Mouse (Mus musculus) layer of hippocampus, adult 18-20 months (tissue): ENCODE measurements around the gene Ttc39d. TPM values are rescaled to one million over a fixed set of nuclear protein-coding genes. Genes with fewer than 3 reads are reported as not detected.
A peak's percentile ranks its signal among the peaks of the same experiment; 100 is the strongest.
"Not testable (repeated sequence)": the region's sequence is repeated elsewhere in the genome, so short reads cannot be mapped to it uniquely, and the experiment has no call there.

Experiments used
- DNase-seq, 2 experiments: peaks; one replicate each; pipeline ENCODE4 v3.0.0; 2022; ENCODE audit warnings: low spot score in 2 of 2
- long read RNA-seq: library from polyadenylated mRNA; stranded (forward); transcript quantifications from one replicate; pipeline ENCODE4 v2.0.0, GENCODE M21; 2021
- total RNA-seq, 2 experiments: library from RNA; stranded (reverse); gene quantifications; 2 replicates each; pipeline ENCODE4 v1.2.3; 2021

Gene Ttc39d
- under 1 TPM; 0.12 to 0.30 TPM for total RNA-seq
- long read RNA-seq: 0 reads

DNA sequence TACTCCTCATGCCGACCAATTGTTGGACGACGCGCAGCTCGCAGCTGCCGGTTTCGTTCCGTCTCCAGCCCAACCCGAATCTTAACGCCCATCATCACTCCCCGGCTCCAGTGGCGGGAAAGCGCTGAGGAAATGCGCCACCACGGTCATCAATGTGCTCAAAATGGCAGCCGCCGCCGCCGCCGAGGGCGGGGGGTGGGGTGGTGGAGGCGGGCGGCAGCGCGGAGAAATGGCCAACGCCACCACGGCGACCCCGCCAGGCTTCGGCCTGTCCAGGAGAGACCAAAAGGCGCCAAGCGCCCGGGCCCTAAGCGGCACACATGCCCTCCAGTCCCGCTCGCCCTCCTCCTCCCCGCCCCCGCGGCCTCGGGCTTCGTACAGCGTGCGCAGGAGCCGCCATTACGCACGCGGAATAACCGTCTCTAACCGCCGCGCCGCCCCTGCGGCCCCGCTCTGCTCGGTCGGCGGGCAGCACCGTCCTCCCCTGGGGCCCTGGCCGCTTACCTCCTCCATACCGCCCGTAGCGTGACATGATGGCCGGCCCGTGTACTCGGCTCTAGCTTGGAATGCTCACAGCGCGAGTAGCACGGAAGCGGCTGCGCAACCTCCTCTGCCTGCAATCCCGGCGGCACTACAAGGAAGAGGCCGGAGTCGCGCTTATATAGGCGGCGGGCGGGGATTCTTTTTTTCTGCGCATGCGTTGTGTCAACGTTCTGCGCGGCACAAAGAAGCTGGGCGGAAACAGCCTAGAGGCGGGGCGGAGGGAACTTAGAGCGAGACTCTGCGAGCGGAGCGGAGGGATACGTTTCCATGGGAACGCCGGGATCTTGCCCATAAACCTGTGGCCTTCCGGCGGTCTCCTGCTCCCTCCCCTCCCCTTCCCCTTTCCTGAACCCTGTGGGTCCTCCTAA lies at the start of gene Ttc39d, which contains the start of gene Srsf7:
Gene Ttc39d (plus strand): TSS at position 790 of the 911 bp plus-strand sequence.
Gene Srsf7 (minus strand): TSS at position 637 of the 911 bp plus-strand sequence.
- DNase-seq: peak; percentile 97 to 99

DNA sequence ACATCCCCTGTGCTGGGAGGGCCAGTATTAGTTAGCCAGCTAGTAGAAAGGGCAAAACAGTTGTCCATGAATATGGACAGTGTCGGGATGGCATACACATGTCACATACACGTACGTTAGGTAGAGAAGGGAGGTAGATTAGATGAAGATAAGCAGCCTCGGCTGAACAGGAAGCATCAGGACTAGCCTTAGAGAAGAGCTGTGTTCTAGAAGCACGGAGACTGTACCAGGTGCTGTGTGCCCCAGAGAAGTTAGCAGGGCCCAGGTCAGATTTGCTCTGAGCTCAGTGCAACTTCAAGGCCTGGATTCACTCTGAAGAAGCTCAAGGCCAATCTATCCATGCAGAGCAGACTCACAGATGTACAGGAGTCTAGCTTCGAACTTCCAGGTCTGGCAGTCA lies 49.8 kb upstream of the Ttc39d start:
- DNase-seq: no peak

DNA sequence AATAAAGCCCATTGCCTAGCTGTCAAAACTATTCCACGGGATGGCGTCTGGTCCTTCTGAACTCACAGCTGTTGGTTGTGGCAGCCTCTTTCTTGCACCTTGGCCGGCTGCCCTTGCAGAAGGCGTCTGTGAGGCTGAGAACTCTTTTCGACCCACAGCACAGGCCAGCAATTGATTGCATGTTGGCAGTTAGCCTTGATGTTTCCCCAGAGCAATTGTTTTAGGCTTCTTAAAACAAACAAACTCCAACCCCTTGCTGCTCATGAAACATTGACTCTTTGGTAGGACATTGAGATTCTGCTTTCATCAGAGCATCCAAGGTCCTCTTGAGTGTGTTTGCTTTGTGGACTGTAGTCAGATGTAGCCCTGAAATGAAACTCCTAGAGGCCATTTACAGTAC lies 46.8 kb upstream of the Ttc39d start:
- DNase-seq: peak; percentile 50 to 76

DNA sequence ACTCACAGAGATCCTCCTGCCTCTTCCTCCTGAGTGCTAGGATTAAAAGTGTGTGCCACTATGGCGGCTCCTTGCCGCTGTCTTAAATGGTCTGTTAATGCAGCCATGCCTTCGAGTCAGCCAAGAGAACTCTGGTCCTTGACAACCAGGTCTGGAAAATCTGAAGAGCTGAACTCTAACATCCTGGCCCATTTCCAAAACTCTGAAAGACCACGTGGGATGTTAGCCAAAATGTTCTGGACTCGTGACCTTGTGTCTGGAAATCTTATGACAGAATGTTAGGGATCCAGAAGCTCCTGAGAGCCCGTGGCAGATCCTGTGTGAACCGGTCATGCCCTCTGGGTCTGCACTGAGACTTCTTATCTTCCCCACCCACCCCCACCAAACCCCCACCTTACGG lies 43.3 kb upstream of the Ttc39d start:
- no peak for DNase-seq

DNA sequence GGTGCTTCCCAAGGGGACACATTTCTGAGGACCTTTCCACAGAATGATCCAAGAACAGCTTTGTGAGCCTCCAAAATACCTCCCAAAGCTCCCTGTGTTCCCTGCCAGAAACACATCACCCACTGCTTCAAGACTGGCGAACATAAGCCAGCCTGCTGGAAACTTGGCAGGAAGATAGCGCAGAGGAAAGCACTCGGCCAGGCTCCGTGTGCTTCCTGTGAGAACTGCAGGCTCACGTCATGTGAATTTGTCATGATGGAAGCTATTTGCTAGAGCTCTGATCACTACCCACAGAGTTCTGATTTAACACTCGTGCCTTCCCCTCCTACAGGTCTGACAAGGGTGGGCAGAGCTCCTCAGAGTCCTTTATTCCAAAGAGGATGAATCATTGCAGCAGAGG lies 41.5 kb upstream of the Ttc39d start:
- DNase-seq: peak; percentile 78 to 87

DNA sequence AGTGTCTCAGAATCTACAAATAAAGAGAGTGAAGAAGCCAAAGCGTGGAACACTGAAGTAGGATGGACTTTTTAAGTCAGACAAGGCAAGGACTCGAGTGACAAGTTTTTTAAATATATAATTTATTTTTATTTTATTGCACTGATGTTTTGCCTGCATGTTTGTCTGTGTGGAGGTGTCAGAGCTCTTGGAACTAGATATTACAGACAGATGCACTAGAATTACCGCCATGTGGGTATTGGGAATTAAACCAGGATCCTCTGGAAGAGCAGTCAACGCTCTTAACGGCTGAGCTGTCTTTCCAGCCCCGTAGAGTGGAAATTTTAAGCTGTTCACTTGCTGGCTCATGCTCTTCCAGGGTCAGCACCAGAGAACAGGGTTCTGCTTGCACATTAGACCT lies 40.9 kb upstream of the Ttc39d start:
- DNase-seq: peak; percentile 47 to 83

DNA sequence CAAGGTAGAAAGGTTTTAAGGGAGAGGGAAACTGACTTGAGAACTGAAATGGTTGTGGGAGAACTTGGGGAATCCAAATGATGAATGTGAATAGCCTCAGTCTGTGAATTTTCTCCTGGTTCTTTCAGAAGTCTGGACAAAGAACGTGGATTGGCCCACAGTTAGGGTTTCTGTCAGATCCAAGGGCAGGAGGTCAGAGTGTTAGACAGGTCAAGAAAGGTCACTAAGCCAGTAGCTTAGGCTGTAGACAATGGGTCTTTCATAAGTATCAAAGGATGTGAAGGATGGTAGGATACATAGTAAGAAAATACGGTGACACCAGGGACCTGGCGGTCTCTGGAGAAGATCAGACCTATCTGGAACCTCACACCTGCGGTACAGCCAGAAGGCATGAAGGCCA lies 39.8 kb upstream of the Ttc39d start:
- DNase-seq: no peak

DNA sequence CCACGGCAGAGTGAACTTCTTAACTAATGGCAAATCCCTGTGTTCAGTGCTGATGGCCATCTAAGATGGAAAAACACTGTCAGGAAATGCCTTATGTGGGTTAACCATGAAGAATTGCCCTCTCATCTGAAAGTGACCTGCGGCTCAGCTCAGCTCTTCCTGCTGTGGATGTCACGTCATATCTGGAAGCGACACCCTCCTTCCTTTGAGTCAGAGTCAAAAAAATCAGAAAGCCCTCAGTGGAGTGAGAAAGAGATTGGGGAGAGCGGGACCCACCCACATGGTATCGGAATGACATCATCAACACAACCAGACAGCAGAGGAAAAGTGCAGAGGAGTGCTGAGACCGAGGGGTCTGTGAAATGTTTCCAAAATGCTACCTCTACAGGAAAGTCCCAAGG lies 39.4 kb upstream of the Ttc39d start:
- peak; percentile 17 to 41 for DNase-seq

DNA sequence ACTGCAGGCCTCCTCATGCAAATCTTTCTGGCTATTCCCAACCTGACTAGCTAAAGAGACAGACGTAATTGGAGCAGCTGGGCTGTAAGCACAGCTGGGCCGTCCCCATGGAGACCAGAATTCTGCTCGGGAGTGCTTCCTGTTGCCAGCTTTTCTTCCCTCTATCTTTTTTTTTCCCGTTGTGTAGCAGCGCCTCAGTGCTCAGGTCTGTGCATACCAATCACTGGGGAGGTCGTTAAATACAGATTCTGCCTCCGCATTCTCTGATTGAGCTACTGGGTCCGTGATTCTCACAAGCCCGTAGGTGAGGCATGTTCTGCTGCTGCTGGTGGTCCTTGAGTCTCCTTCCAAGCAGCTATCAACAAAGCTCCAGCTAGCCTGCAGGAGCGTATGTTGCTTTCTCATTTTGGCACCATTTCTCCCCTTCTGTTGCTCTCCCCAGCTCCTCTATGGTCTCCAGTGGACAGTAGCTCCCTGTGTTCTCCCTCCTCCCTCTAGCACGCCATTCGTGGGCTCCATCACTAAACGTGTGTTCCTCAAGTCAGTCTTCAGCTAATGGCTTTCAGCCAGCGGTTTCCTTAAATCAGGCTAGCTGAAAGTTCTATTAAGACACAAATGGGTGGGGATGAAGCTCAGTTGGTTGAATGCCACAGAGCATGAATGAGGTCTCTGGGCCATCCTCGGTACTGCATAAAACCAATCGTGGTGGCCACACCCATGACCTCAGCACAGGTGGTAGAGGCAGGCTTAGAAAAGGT lies 38.7 kb upstream of the Ttc39d start:
- peak; percentile 62 to 67 for DNase-seq

DNA sequence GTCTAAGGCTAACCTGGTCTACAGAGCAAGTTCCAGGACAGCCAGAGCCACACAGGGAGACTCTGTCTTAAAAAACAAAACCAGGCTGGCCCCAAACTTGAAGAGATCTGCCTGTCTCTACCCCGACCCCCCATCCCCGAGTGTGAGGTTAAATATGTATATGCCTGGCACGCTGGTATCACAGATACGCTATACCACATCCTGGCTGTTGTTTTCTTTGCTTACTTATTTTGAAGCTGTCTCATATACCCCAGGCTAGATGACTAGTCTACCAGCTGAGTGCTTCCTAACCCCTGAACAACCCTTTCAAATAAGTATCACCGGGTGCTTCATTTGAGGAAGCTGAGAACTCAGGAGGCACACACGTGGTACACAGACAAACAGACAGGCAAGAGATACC lies 37.5 kb upstream of the Ttc39d start:
- DNase-seq: no peak

DNA sequence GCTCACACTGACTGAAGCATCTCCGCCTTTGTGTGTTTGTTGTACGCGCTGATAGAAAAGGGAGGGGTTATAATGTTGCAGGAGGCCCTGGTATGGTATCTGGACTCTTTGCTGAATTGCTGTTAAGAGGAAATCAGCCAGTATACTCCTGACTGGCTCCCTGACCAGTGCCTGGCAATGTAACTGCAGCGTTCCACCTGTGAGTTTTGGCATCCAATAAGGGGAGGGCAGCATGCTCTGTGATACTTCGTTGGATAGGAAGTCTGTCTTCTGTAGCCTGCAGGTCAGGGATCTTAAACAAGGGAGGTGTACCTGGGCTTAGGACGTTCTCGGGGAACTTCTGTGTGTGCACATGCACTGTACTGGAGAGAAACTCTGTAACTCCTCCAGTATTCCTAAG lies 36.3 kb upstream of the Ttc39d start:
- DNase-seq: no peak

DNA sequence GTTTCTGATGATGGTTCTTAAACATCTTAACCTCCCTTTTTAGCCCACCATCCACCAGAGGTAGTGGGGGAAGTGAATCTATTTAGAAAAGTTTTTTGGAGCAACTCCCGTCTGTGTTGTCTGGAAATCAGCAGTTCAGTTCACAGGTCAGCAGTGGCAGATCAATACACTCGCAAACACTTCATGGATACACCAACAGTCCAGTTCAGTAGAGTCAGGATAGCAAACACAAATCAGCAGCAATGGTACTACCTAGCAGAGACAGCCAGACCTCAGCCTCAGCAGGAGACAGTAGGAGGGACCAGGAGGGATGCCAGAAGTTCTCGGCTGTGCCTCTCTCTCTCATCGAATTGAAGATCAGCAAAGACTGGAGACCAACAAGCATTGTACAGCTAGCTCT lies 35.3 kb upstream of the Ttc39d start:
- no peak for DNase-seq

DNA sequence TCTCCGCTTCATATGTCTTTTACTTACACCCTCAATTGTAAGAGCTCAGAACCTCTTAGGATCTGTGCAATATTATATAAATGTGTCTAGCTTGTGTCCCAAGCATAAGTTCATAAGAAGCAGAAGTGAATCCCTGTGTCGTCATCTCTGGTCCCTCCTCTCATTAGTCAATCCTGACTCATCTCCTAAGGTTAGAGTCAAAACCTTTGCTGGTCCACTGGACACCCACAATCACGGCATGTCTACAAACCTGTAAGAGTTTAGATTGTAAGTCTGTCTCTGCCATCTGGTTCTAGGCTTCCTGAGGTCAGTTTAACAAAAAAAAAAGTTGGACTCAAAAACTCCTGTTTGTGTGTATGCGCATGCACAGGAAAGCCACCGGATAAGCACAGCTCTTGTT lies 34.5 kb upstream of the Ttc39d start:
- DNase-seq: no peak

DNA sequence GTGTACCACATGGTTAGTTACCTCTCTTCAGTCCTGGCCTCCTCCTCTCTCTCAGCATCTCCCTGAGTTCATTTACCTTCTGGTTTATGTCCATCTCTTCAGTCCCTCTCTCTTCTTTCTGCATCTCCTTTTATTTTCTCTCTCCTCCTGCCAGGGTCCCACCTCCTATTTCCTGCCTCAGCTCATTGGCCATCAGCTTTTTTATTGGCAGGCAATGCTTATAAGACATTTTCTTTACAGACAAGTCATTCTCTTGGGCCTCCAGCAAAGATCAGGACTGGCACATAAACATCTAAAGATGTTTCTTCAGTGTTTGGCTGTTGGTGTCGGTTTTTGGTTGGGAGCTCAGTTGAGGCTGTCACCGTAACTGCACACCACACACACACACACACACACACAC lies 33.6 kb upstream of the Ttc39d start:
- DNase-seq: no peak

DNA sequence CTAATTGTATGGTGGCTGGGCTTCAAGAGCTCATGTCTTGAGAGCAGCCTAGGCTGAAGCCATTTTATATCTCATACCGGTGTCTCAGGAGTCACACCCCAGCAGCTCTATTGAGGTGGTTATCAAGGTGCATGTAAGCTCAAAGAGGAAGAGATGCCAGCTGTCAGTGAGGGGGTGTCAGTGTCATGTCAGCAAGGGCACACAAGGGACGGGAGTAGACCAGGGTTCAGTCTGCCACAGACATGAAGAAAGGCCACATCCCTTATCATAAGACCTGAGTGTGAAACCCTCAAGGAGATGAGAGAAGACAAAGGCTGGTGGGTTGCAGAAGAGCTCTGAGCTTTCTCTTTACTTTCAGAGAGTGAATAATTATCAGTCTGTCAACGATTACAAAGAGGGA lies 33.1 kb upstream of the Ttc39d start:
- DNase-seq: no peak

DNA sequence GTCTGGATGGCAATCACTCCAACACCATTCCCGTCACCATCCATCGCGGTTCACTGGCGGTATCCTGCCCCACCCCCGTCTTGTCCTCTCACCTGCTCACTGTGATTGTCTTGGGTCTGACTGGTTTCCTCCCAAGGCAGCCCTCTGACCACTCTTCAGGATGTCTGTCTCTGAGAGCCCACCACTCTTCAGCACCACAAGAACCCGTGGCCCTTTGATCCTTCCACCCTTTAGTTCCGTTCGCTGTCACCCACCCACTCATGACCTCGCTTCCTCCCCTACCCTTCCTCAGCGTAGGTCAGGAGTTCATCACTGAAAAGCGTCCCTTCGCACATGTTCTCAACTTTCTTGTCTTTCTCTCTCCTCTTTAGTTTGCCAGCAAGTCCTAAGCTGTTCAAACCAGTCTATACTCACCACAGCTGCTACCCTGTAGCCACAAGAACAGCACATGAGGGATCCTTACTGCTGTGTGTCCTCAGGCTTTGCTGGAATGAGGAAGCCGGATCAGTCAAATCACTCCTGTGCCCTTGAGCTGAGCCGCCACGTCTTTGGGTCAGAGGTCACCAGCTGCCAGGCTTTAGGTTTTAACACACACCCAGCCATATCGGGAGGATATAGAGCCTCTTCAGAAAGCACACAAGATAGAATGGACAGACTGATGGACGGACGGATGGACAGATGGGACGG lies 32.4 kb upstream of the Ttc39d start:
- no peak for DNase-seq

DNA sequence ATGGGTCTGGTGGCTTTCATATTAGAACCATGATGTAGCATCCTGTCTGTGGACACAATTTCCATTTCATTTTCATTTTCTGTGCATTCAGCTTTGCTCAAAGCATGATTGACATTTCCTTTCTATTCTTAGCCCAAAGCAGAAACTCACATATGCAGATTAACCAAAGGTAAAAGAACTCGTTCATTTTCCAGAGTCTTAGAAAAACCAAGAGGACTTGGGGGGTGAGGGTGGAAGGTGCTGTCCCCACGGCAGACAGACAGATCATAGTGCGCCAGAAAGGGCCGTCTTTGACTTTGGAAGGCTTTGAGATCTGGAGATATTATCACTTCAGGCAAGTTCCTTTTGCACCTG lies 31.9 kb upstream of the Ttc39d start:
- no peak for DNase-seq

DNA sequence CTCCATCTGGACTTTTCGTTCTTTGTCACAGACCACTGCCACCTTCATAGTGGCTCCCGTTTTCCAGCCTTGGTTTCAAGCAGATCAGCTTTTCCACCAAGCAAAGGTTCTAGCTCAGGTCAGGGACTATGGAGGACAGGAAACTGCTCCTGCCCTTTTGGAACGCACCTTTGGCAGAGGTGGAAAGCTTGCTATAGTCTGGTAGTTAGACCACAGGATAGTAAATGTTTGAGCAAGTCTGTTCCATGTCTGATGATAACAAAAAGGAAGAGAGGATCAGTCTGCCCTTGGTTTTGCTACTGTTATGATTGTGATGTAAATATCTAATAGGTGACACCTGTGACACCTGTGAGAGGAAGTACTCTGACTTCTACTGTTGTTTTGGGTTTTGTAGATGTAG lies 31.3 kb upstream of the Ttc39d start:
- no peak for DNase-seq

DNA sequence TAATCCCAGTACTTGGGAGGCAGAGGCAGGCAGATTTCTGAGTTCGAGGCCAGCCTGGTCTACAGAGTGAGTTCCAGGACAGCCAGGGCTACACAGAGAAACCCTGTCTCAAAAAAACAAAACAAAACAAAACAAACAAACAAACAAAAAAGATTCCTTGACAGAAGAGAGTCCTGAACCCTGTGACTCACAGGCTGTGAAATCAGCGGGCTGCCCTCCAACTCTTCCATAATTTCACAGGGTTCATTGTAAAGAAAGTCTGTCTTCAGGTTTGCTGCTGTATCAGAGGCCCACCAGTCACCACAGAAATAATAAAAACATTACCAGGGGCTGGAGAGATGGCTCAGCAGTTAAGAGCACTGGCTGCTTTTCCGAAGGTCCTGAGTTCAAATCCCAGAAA lies 28.4 kb upstream of the Ttc39d start:
- DNase-seq: not testable (repeated sequence)

DNA sequence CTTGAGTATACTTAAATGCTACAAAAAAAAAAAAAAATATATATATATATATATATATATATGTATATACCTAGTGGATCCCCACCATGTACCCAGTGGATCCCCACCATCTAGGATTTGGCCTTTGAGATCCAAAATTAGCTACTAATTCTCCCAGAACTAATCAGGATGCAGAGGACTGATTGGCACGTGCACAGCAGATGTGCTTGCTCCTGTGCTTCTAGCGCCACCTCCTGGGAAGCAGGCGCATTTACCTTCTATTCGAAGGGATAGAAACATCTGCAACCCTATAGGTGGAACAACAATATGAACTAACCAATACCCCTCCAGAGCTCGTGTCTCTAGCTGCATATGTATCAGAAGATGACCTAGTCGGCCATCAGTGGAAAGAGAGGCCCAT lies 27.3 kb upstream of the Ttc39d start:
- peak; percentile 47 to 76 for DNase-seq

DNA sequence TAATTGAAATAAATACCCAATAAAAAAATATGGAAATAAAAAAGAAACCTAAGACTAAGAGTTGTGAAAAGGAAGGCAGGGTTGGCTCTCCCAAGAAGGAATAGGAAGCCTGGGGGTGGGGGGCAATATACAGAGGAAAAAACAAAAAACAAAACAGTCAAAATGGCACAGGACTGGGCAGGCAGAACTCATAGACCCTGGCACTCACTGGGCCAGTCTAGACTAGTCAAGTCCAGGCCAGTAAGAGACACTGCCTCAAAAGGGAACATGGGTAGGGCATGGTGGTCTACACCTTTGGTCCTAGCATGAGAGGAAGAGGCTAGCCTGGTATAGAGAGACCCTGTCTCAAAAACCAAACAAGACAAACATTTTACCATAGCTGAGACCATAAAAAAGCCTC lies 26.8 kb upstream of the Ttc39d start:
- no peak for DNase-seq

DNA sequence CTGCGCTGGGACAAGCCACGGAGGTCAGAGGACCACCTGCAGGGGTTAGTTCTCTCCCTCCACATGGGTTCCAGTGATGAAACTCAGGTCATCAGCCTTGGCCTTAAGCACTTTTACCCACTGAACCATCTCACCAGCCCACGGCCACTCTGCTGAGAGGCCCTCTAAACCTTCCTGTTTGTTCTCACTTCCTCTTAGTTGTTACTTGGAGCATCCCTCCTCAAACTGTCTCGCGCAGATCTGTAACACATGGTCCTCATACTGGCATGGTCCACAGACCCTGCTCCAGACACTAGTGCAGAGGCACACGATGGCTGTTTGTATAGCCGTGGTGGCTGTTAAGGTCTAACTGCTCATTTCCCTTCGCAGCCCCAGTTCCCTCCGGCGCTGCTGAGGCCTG lies 23.6 kb upstream of the Ttc39d start:
- DNase-seq: no peak
